8 mouse cellular contexts compared by ENCODE assay signal in the genomic region with DNA sequence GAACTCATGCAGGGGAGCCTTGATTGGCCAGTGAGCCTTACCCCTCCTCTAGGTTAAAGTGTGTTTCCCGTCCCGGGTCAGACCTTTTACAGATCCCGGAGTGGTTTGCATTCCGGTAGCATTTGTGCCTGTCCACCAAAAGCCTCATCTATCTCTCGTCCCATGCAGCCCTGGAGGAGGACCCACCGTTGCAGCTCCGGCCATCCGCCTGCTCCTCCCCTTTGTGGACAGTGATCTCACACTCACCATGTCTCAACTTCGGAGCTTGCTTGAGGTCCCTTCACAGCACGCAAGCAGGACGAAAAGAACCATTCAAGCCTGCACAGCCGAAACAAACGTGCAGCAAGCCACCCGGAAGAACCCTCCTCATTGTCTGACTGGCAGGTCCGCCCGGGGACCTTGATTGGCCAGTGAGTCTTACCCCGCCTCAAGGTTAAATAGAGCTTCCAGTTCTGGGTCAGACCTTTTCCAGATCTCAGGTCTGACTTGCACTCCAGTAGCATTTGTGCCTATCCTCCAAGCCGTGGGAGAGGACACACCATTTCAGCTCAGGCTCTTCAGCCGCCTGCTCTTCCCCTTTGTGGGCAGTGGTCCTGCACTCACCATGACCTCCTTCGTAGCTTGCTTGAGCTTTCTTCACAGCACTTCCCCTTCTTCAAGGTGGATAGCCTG.
A peak's percentile ranks its signal among the peaks of the same experiment; 100 is the strongest.
DNase-seq lines count a peak whose midpoint lies in the region; ATAC-seq and TF ChIP-seq lines count a peak whose summit lies in the region.

No protein-coding gene starts in this region.

- H3K9me3 ChIP-seq in CH12.LX (replicated peaks; ENCODE audit: low read length), result no peaks in the 10 kb centered on the region
- no peaks in the 10 kb centered on the region for H3K9me3 ChIP-seq in forebrain, embryonic 11.5 days (ENCODE audit: control insufficient read depth, low read length)
- H3K9me3 ChIP-seq in heart, embryonic 16.5 days (replicated peaks; ENCODE audit: control insufficient read depth, low read length), result no peaks in the 10 kb centered on the region
- H3K9me3 ChIP-seq in liver, embryonic 15.5 days (replicated peaks), result no peaks in the 10 kb centered on the region
- H3K9me3 ChIP-seq in neural tube, embryonic 12.5 days, result no peaks in the 10 kb centered on the region

- H3K4me3 ChIP-seq in CH12.LX (replicated peaks in 1 of 3; ENCODE audit: low read depth in 2 of 3, low read length in 2 of 3, poor library complexity in 1 of 3), result peak overlapping the region; percentile 62 to 93 (median 82)
- peak overlapping the region; percentile 63 for H3K4me3 ChIP-seq in forebrain, embryonic 11.5 days (ENCODE audit: low read depth, low read length)
- peak overlapping the region; percentile 90 for H3K4me3 ChIP-seq in heart, embryonic 16.5 days (ENCODE audit: low read length)
- H3K4me3 ChIP-seq in liver, embryonic 15.5 days (replicated peaks), result peak overlapping the region; percentile 63
- H3K4me3 ChIP-seq in neural tube, embryonic 12.5 days, result peak overlapping the region; percentile 52

- peak overlapping the region; percentile 56 for H3K9ac ChIP-seq in CH12.LX (ENCODE audit: insufficient read depth, low read depth)
- peak overlapping the region; percentile 70 for H3K9ac ChIP-seq in forebrain, embryonic 11.5 days (ENCODE audit: low read length)
- H3K9ac ChIP-seq in heart, embryonic 16.5 days (ENCODE audit: low read length), result peak overlapping the region; percentile 76
- peak overlapping the region; percentile 64 for H3K9ac ChIP-seq in liver, embryonic 15.5 days
- peak overlapping the region; percentile 69 for H3K9ac ChIP-seq in neural tube, embryonic 12.5 days

- dilution Hi-C loops in CH12.LX (cut with MboI; ENCODE audit: extremely low pct_ligation_motif_present, extremely low pct_unique_long_range_greater_than_20kb, low sequenced_read_pairs), result no loop called here

- no peak; the same call in none of the 2 replicates for TF ChIP-seq RAD21 in CH12.LX (IDR thresholded peaks at IDR 0.05; ENCODE audit: low read depth, low read length)

- H3K79me2 ChIP-seq in CH12.LX (replicated peaks; ENCODE audit: control insufficient read depth, extremely low read depth, insufficient read depth, poor library complexity, severe bottlenecking), result peaks cover 9% of the 10 kb centered on the region

- peak; percentile 97 for ATAC-seq in forebrain, embryonic 11.5 days (replicated peaks; ENCODE audit: low FRiP score)
- peak; percentile 96 for ATAC-seq in heart, embryonic 16.5 days (replicated peaks; ENCODE audit: extremely low read depth, insufficient read depth, low FRiP score)
- ATAC-seq in liver, embryonic 15.5 days (ENCODE audit: insufficient read depth), result peak; percentile 92
- ATAC-seq in neural tube, embryonic 12.5 days (ENCODE audit: low FRiP score, low read depth), result peak; percentile 98

- no peak for TF ChIP-seq EP300 in CH12.LX (IDR thresholded peaks at IDR 0.05; ENCODE audit: low read length)

- DNase-seq in CH12.LX (ENCODE audit: extremely low read depth), result peak; percentile 85
- DNase-seq in c-Kit-positive CD71-positive TER-119-negative erythroid progenitor cells, embryonic 14.5 days (ENCODE audit: low read depth), result peak; percentile 61
- peak; percentile 88 for DNase-seq in forebrain, embryonic 11.5 days (ENCODE audit: low spot score)
- DNase-seq in kidney, postnatal 36 days, result peak; percentile 84 to 86
- peak; percentile 79 for DNase-seq in telencephalon, adult 2 months (ENCODE audit: low read depth, low spot score)

- TF ChIP-seq POLR2A in CH12.LX (IDR thresholded peaks at IDR 0.05; ENCODE audit: low read depth, low read length), result peak; percentile 91

- no peaks in the 10 kb centered on the region for H3K27me3 ChIP-seq in CH12.LX (replicated peaks)
- H3K27me3 ChIP-seq in forebrain, embryonic 11.5 days (ENCODE audit: control insufficient read depth, insufficient read depth, low read length), result no peaks in the 10 kb centered on the region
- H3K27me3 ChIP-seq in heart, embryonic 16.5 days (ENCODE audit: control insufficient read depth, insufficient read depth, low read length), result no peaks in the 10 kb centered on the region
- H3K27me3 ChIP-seq in liver, embryonic 15.5 days, result no peaks in the 10 kb centered on the region
- H3K27me3 ChIP-seq in neural tube, embryonic 12.5 days (replicated peaks), result no peaks in the 10 kb centered on the region

- H3K4me2 ChIP-seq in CH12.LX (ENCODE audit: insufficient read depth, low read depth, poor library complexity, severe bottlenecking), result peak overlapping the region; percentile 94; the same call in 1 of the 2 replicates
- H3K4me2 ChIP-seq in forebrain, embryonic 11.5 days (ENCODE audit: low read depth, low read length, severe bottlenecking), result peak overlapping the region; percentile 63
- H3K4me2 ChIP-seq in heart, embryonic 16.5 days (ENCODE audit: low read depth, low read length), result peak overlapping the region; percentile 93
- H3K4me2 ChIP-seq in liver, embryonic 15.5 days, result peak overlapping the region; percentile 73
- H3K4me2 ChIP-seq in neural tube, embryonic 12.5 days (replicated peaks), result peak overlapping the region; percentile 83

- WGBS in forebrain, embryonic 11.5 days, result 1% methylated on average over 20 of the region's 20 CpGs
- under 1% methylated on average over 20 of the region's 20 CpGs for WGBS in heart, embryonic 16.5 days
- WGBS in liver, embryonic 15.5 days (ENCODE audit: insufficient replicate concordance), result under 1% methylated on average over 20 of the region's 20 CpGs
- WGBS in neural tube, embryonic 12.5 days, result 1% methylated on average over 20 of the region's 20 CpGs

- H3K27ac ChIP-seq in CH12.LX (ENCODE audit: insufficient read depth, low read depth), result peak overlapping the region; percentile 74
- H3K27ac ChIP-seq in forebrain, embryonic 11.5 days (ENCODE audit: low read depth, low read length), result peak overlapping the region; percentile 71
- H3K27ac ChIP-seq in heart, embryonic 16.5 days (ENCODE audit: low read length), result peak overlapping the region; percentile 90
- H3K27ac ChIP-seq in liver, embryonic 15.5 days (replicated peaks), result peak overlapping the region; percentile 75
- peak overlapping the region; percentile 54; the same call in 1 of the 2 replicates for H3K27ac ChIP-seq in neural tube, embryonic 12.5 days

- peaks cover 4 to 9% of the 10 kb centered on the region in 2 experiments; a peak in 3 of 4 replicates for H3K4me1 ChIP-seq in CH12.LX (ENCODE audit: control insufficient read depth in 1 of 2, insufficient read depth in 2 of 2)
- H3K4me1 ChIP-seq in forebrain, embryonic 11.5 days (replicated peaks; ENCODE audit: control insufficient read depth, insufficient read depth, low read length), result no peaks in the 10 kb centered on the region
- peaks cover 8% of the 10 kb centered on the region for H3K4me1 ChIP-seq in heart, embryonic 16.5 days (ENCODE audit: control insufficient read depth, insufficient read depth, low read length)
- peaks cover 15% of the 10 kb centered on the region for H3K4me1 ChIP-seq in liver, embryonic 15.5 days (replicated peaks)
- H3K4me1 ChIP-seq in neural tube, embryonic 12.5 days, result 0 out of 2 replicates have a peak, but pooled peaks cover 11% of the 10 kb centered on the region

- peaks cover 0 to 2% of the 10 kb centered on the region in 2 experiments for H3K36me3 ChIP-seq in CH12.LX (replicated peaks in 1 of 2; ENCODE audit: control insufficient read depth in 1 of 2, insufficient read depth in 1 of 2, low read length in 1 of 2)
- no peaks in the 10 kb centered on the region for H3K36me3 ChIP-seq in forebrain, embryonic 11.5 days (ENCODE audit: control insufficient read depth, insufficient read depth, low read length)
- no peaks in the 10 kb centered on the region for H3K36me3 ChIP-seq in heart, embryonic 16.5 days (ENCODE audit: control insufficient read depth, insufficient read depth)
- H3K36me3 ChIP-seq in liver, embryonic 15.5 days (replicated peaks), result no peaks in the 10 kb centered on the region; the same call in 1 of the 2 replicates
- peaks cover 4% of the 10 kb centered on the region; the same call in 1 of the 2 replicates for H3K36me3 ChIP-seq in neural tube, embryonic 12.5 days

- in situ Hi-C loops in CH12.LX (cut with MboI; ENCODE audit: low pct_ligation_motif_present, low pct_unique_long_range_greater_than_20kb, low sequenced_read_pairs), result no loop called here

- TF ChIP-seq CTCF in CH12.LX (conservative IDR thresholded peaks at IDR 0.05 in 1 of 2, IDR thresholded peaks at IDR 0.05 in 1 of 2; ENCODE audit: low read depth in 2 of 2, low read length in 2 of 2), result no peak

TF ChIP-seq in CH12.LX, 34 proteins besides CTCF, POLR2A, EP300 and RAD21:
- TF ChIP-seq ELF1 (IDR thresholded peaks at IDR 0.05; ENCODE audit: low read depth, low read length) (peak; percentile 82), MYC (IDR thresholded peaks at IDR 0.05; ENCODE audit: low read depth, low read length) (peak; percentile 79), TBP (conservative IDR thresholded peaks at IDR 0.05; ENCODE audit: low read depth, low read length) (peak; percentile 92; the same call in 1 of the 2 replicates), POLR2AphosphoS2 (IDR thresholded peaks at IDR 0.05; ENCODE audit: low read depth, low read length) (peak; percentile 58; the same call in 1 of the 2 replicates), ZMIZ1 (IDR thresholded peaks at IDR 0.05; ENCODE audit: low read depth, low read length) (peak; percentile 72), HCFC1 (IDR thresholded peaks at IDR 0.05; ENCODE audit: low read depth, low read length) (peak; percentile 84), MEF2A (IDR thresholded peaks at IDR 0.05; ENCODE audit: borderline replicate concordance, low read depth, low read length) (0 out of 2 replicates have a peak, but pooled peaks have one; percentile 24), PAX5 (IDR thresholded peaks at IDR 0.05; ENCODE audit: low read length) (no peak), TCF12 (IDR thresholded peaks at IDR 0.05; ENCODE audit: low read depth, low read length) (peak; percentile 83), USF1 (IDR thresholded peaks at IDR 0.05; ENCODE audit: low read depth, low read length) (no peak), CHD2 (IDR thresholded peaks at IDR 0.05; ENCODE audit: low read length) (peak; percentile 96), MAFK (IDR thresholded peaks at IDR 0.05; ENCODE audit: insufficient replicate concordance, low read length) (no peak), NELFE (IDR thresholded peaks at IDR 0.05; ENCODE audit: low read depth, low read length) (peak; percentile 91), BHLHE40 (IDR thresholded peaks at IDR 0.05; ENCODE audit: low read depth, low read length) (peak; percentile 82), ZC3H11A (IDR thresholded peaks at IDR 0.05; ENCODE audit: low read depth, low read length) (no peak), KAT2A (IDR thresholded peaks at IDR 0.05; ENCODE audit: insufficient replicate concordance, low read length) (peak; percentile 90), MAX (IDR thresholded peaks at IDR 0.05; ENCODE audit: low read length) (peak; percentile 75; the same call in 1 of the 2 replicates), MXI1 (IDR thresholded peaks at IDR 0.05; ENCODE audit: low read depth, low read length) (peak; percentile 93), SIN3A (IDR thresholded peaks at IDR 0.05; ENCODE audit: low read length) (peak; percentile 74; the same call in 1 of the 2 replicates), ZKSCAN1 (IDR thresholded peaks at IDR 0.05; ENCODE audit: borderline replicate concordance, low read depth, low read length) (no peak)

Comparison
In these comparisons a context has a peak if more than half of its experiments do, and no peak if none do; other contexts are left out.
1. Peak in every context shown above with its lines: DNase-seq, ATAC-seq, H3K4me3 ChIP-seq and H3K27ac ChIP-seq.